Mouse (Mus musculus) forebrain, postnatal 0 days (tissue): Measurements from ENCODE around the gene Fam204a. TPM values are rescaled to one million over a fixed set of nuclear protein-coding genes. Genes with fewer than 3 reads are reported as not detected.
A peak's percentile ranks its signal among the peaks of the same experiment; 100 is the strongest.

Source experiments
- ATAC-seq: fragments of 200-750 bp; cut with Nextera tagmentation; 2 replicates; pipeline ENCODE4 v1.8.0; 2017; ENCODE audit warnings: mild to moderate bottlenecking, moderate library complexity
- DNase-seq: peaks from one replicate; pipeline ENCODE4 v3.0.0-alpha.2; 2015
- H3K27ac ChIP-seq: fragments of 300-500 bp; sonication (generic); 2 replicates; pipeline ENCODE4 v1.5.1; 2014; ENCODE audit warnings: low read depth, mild to moderate bottlenecking, antibody characterized with exemption, low read length, moderate library complexity, mixed read lengths
- H3K27me3 ChIP-seq: fragments of 300-500 bp; sonication (generic); 2 replicates; pipeline ENCODE4 v1.6.1; 2014; ENCODE audit warnings: mild to moderate bottlenecking, low read length, mixed read lengths; ENCODE audit not compliant: insufficient read depth
- H3K36me3 ChIP-seq: fragments of 300-500 bp; sonication (generic); 2 replicates; pipeline ENCODE4 v1.6.1; 2014; ENCODE audit warnings: mild to moderate bottlenecking, moderate library complexity; ENCODE audit not compliant: insufficient read depth
- H3K4me1 ChIP-seq: fragments of 300-500 bp; sonication (generic); 2 replicates; pipeline ENCODE4 v1.6.1; 2014; ENCODE audit warnings: antibody characterized with exemption; ENCODE audit not compliant: insufficient read depth
- H3K4me2 ChIP-seq: fragments of 300-500 bp; sonication (generic); 2 replicates; pipeline ENCODE4 v1.6.1; 2014; ENCODE audit warnings: low read depth, mild to moderate bottlenecking, moderate library complexity
- H3K4me3 ChIP-seq: fragments of 300-500 bp; sonication (generic); 2 replicates; pipeline ENCODE4 v1.5.1; 2014; ENCODE audit warnings: low read depth, low read length, mixed read lengths
- H3K9ac ChIP-seq: fragments of 300-500 bp; sonication (generic); 2 replicates; pipeline ENCODE4 v1.6.1; 2014; ENCODE audit warnings: mild to moderate bottlenecking
- H3K9me3 ChIP-seq: fragments of 300-500 bp; sonication (generic); 2 replicates; pipeline ENCODE4 v1.6.1; 2016; ENCODE audit warnings: low read length
- CTCF ChIP-seq: sonication (generic); IDR thresholded peaks from 2 replicates; pipeline ENCODE4 v1.5.1; 2016; ENCODE audit warnings: antibody characterized with exemption, control low read depth, low read depth
- WGBS: fragments of 180-500 bp; shearing (Covaris S2); extraction: QIAGEN DNeasy Blood & Tissue Kit; methylation state at CpG from one replicate; pipeline ENCODE4 v1.1.7; 2014; 5-methylcytosine and 5-hydroxymethylcytosine counted together
- polyA plus RNA-seq: library from polyadenylated mRNA; unstranded; fragments of >200 nt; fragmentation: Nextera tagmentation; extraction: Ambion mirVana; gene quantifications from 2 replicates; pipeline ENCODE4 v1.2.1, GENCODE M21; 2015
- total RNA-seq: library from RNA; depleted of rRNA; stranded (reverse); fragments of >200 nt; gene quantifications from 2 replicates; pipeline ENCODE4 v1.2.3, GENCODE M21; 2014

Gene Fam204a
- total and polyA plus RNA-seq, 2 experiments from 2014 or later, result 57.4 to 74.4 TPM

- WGBS, result 23% methylated on average over 2 of the region's 2 CpGs
- ATAC-seq (0 out of 2 replicates have a peak, but pooled peaks have one; percentile 32), DNase-seq (no peak)
- H3K27me3 ChIP-seq, result no peaks in the 10 kb centered on the region
- H3K4me1 ChIP-seq, result no peaks in the 10 kb centered on the region
- H3K36me3 ChIP-seq, result no peaks in the 10 kb centered on the region
- no peaks in the 10 kb centered on the region for H3K9me3 ChIP-seq
- no peak overlapping the region for H3K4me2 ChIP-seq
- no peak overlapping the region for H3K4me3 ChIP-seq
- H3K27ac ChIP-seq, result no peak overlapping the region
- no peak overlapping the region for H3K9ac ChIP-seq
- TF ChIP-seq CTCF, result no peak
These were observed 26.2 kb downstream of the Fam204a start for GRCm38 (mm10) chr19:60200294-60200693.

- no peak for DNase-seq
- Histone ChIP-seq H3K9me3 (no peaks in the 10 kb centered on the region), H3K36me3 (peaks cover 2% of the 10 kb centered on the region; the same call in 1 of the 2 replicates), H3K4me1 (no peaks in the 10 kb centered on the region), H3K27me3 (no peaks in the 10 kb centered on the region), H3K4me3 (no peak overlapping the region), H3K4me2 (no peak overlapping the region), H3K27ac (no peak overlapping the region), H3K9ac (no peak overlapping the region)
- ATAC-seq, result no peak
- no peak for TF ChIP-seq CTCF
These were observed 27.3 kb downstream of the Fam204a start for GRCm38 (mm10) chr19:60199152-60199551.

GRCm38 (mm10) chr19:60192790-60193189 is 33.7 kb downstream of the Fam204a start:
- Histone ChIP-seq H3K4me3 (no peak overlapping the region), H3K36me3 (peaks cover 2% of the 10 kb centered on the region; the same call in 1 of the 2 replicates), H3K27ac (no peak overlapping the region), H3K9ac (no peak overlapping the region), H3K4me1 (no peaks in the 10 kb centered on the region), H3K27me3 (no peaks in the 10 kb centered on the region), H3K9me3 (no peaks in the 10 kb centered on the region), H3K4me2 (no peak overlapping the region)
- ATAC-seq, result no peak
- WGBS, result 92% methylated on average over 4 of the region's 4 CpGs
- DNase-seq, result no peak
- TF ChIP-seq CTCF, result no peak

- no peak for ATAC-seq
- Histone ChIP-seq H3K9ac (no peak overlapping the region), H3K4me1 (no peaks in the 10 kb centered on the region), H3K27me3 (no peaks in the 10 kb centered on the region), H3K36me3 (no peaks in the 10 kb centered on the region), H3K4me3 (no peak overlapping the region), H3K4me2 (no peak overlapping the region), H3K9me3 (no peaks in the 10 kb centered on the region), H3K27ac (no peak overlapping the region)
- DNase-seq, result no peak
- no peak for TF ChIP-seq CTCF
- WGBS, result 20% methylated on average over 2 of the region's 2 CpGs
These were observed 37.3 kb downstream of the Fam204a start for GRCm38 (mm10) chr19:60189206-60189605.

- no peaks in the 10 kb centered on the region for H3K9me3 ChIP-seq
- no peaks in the 10 kb centered on the region for H3K27me3 ChIP-seq
- DNase-seq (no peak), ATAC-seq (no peak)
- no peak overlapping the region for H3K9ac ChIP-seq
- WGBS, result 95% methylated on average over 1 of the region's 1 CpGs
- no peaks in the 10 kb centered on the region for H3K4me1 ChIP-seq
- H3K36me3 ChIP-seq, result no peaks in the 10 kb centered on the region
- no peak overlapping the region for H3K27ac ChIP-seq
- TF ChIP-seq CTCF, result no peak
- no peak overlapping the region for H3K4me3 ChIP-seq
- H3K4me2 ChIP-seq, result no peak overlapping the region
These were observed 43.6 kb downstream of the Fam204a start for GRCm38 (mm10) chr19:60182901-60183300.

GRCm38 (mm10) chr19:60182171-60182570 is 44.3 kb downstream of the Fam204a start:
- Histone ChIP-seq H3K4me3 (no peak overlapping the region), H3K9me3 (no peaks in the 10 kb centered on the region), H3K27me3 (no peaks in the 10 kb centered on the region), H3K27ac (no peak overlapping the region), H3K36me3 (no peaks in the 10 kb centered on the region), H3K9ac (no peak overlapping the region), H3K4me2 (no peak overlapping the region), H3K4me1 (no peaks in the 10 kb centered on the region)
- ATAC-seq, result no peak
- WGBS, result 94% methylated on average over 1 of the region's 1 CpGs
- no peak for DNase-seq
- no peak for TF ChIP-seq CTCF

- Histone ChIP-seq H3K4me3 (no peak overlapping the region), H3K36me3 (no peaks in the 10 kb centered on the region), H3K9me3 (no peaks in the 10 kb centered on the region), H3K9ac (no peak overlapping the region), H3K27me3 (no peaks in the 10 kb centered on the region), H3K27ac (no peak overlapping the region), H3K4me2 (no peak overlapping the region), H3K4me1 (no peaks in the 10 kb centered on the region)
- no peak for ATAC-seq
- 72% methylated on average over 8 of the region's 8 CpGs for whole genome bisulfite sequencing
- DNase-seq, result peak; percentile 16
- TF ChIP-seq CTCF, result no peak
These were observed 47.5 kb downstream of the Fam204a start for GRCm38 (mm10) chr19:60178771-60179563.
